Mouse (Mus musculus) neural tube, embryonic 14.5 days (tissue): ENCODE results near the gene Mab21l3. TPM values are rescaled to one million over a fixed set of nuclear protein-coding genes. Genes with fewer than 3 reads are reported as not detected.

Experiments
- ATAC-seq: fragments of 200-750 bp; cut with Nextera tagmentation; 2 replicates; pipeline ENCODE4 v1.8.0; 2017; ENCODE audit warnings: low read depth, mild to moderate bottlenecking, moderate TSS enrichment, moderate library complexity
- H3K27ac ChIP-seq: fragments of 300-500 bp; sonication (generic); 2 replicates; pipeline ENCODE4 v1.5.1; 2014; ENCODE audit warnings: low read depth, mild to moderate bottlenecking, control low read depth, low read length, moderate library complexity, mixed read lengths
- H3K27me3 ChIP-seq: fragments of 300-500 bp; sonication (generic); 2 replicates; pipeline ENCODE4 v1.6.1; 2014; ENCODE audit warnings: low read length; ENCODE audit not compliant: control insufficient read depth, insufficient read depth
- H3K36me3 ChIP-seq: fragments of 300-500 bp; sonication (generic); 2 replicates; pipeline ENCODE4 v1.6.1; 2014; ENCODE audit warnings: low read length, mixed read lengths; ENCODE audit not compliant: control insufficient read depth, insufficient read depth
- H3K4me1 ChIP-seq: fragments of 300-500 bp; sonication (generic); 2 replicates; pipeline ENCODE4 v1.6.1; 2014; ENCODE audit warnings: low read length; ENCODE audit not compliant: control insufficient read depth, insufficient read depth
- H3K4me2 ChIP-seq: fragments of 300-500 bp; sonication (generic); 2 replicates; pipeline ENCODE4 v1.6.1; 2014; ENCODE audit warnings: mild to moderate bottlenecking, low read depth, low read length, control low read depth
- H3K4me3 ChIP-seq: fragments of 300-500 bp; sonication (generic); 2 replicates; pipeline ENCODE4 v1.5.1; 2014; ENCODE audit warnings: low read depth, low read length, control low read depth, mixed read lengths
- H3K9ac ChIP-seq: fragments of 300-500 bp; sonication (generic); replicated peaks from 2 replicates; pipeline ENCODE4 v1.6.1; 2014; ENCODE audit warnings: low read depth, mild to moderate bottlenecking, control low read depth, low read length, mixed read lengths
- H3K9me3 ChIP-seq: fragments of 300-500 bp; sonication (generic); 2 replicates; pipeline ENCODE4 v1.6.1; 2016; ENCODE audit warnings: low read length; ENCODE audit not compliant: control insufficient read depth
- WGBS: fragments of 180-500 bp; shearing (Covaris S2); extraction: QIAGEN DNeasy Blood & Tissue Kit; methylation state at CpG from one replicate; pipeline ENCODE4 v1.1.7; 2014; 5-methylcytosine and 5-hydroxymethylcytosine counted together
- polyA plus RNA-seq: library from polyadenylated mRNA; unstranded; fragments of >200 nt; fragmentation: Nextera tagmentation; extraction: Ambion mirVana; gene quantifications from 2 replicates; pipeline ENCODE4 v1.2.1, GENCODE M21; 2014

Mab21l3 gene
- polyA plus RNA-seq, 1 experiment from 2014 or later: 0.12 TPM

GRCm38 (mm10) chr3:101812341-101812962, 36.3 kb downstream of the Mab21l3 start:
- peak; percentile 93 for ATAC-seq
- Histone ChIP-seq H3K36me3 (no peaks in the 10 kb centered on the region), H3K4me3 (no peak overlapping the region), H3K27ac (no peak overlapping the region), H3K4me1 (no peaks in the 10 kb centered on the region), H3K9me3 (no peaks in the 10 kb centered on the region), H3K9ac (no peak overlapping the region), H3K27me3 (no peaks in the 10 kb centered on the region), H3K4me2 (no peak overlapping the region)
- 65% methylated on average over 10 of the region's 10 CpGs for WGBS

GRCm38 (mm10) chr3:101811931-101812330, 36.8 kb downstream of the Mab21l3 start:
- Histone ChIP-seq H3K9ac (no peak overlapping the region), H3K27me3 (no peaks in the 10 kb centered on the region), H3K36me3 (no peaks in the 10 kb centered on the region), H3K4me2 (no peak overlapping the region), H3K27ac (no peak overlapping the region), H3K4me3 (no peak overlapping the region), H3K9me3 (no peaks in the 10 kb centered on the region), H3K4me1 (no peaks in the 10 kb centered on the region)
- no peak for ATAC-seq
- WGBS: 73% methylated on average over 4 of the region's 4 CpGs

DNA sequence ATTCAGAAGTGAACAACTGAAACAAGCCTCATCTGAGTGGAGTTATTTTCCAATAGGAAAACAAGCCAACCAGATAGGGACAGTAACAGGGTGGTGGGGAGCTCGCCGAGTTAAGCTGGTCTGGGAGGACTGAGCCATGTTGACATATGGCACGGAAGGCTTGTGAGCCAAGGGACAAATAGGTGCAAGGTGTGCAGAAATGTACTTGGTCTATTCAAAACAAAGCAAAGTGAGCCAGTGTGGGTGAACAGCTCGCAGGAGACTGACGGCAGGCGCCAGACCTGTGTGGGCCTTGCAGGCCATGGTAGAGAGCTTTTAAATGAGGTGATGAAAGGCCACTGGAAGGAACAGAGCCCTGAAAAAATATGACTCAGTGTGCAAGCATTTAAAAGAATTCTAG, 41.1 kb downstream of the Mab21l3 start:
- no peak overlapping the region for H3K9ac ChIP-seq
- ATAC-seq: no peak
- no peaks in the 10 kb centered on the region for H3K9me3 ChIP-seq
- H3K27me3 ChIP-seq: no peaks in the 10 kb centered on the region
- no peaks in the 10 kb centered on the region for H3K36me3 ChIP-seq
- WGBS: 91% methylated on average over 6 of the region's 6 CpGs
- H3K4me1 ChIP-seq: peaks cover 14% of the 10 kb centered on the region
- no peak overlapping the region for H3K4me2 ChIP-seq
- no peak overlapping the region for H3K4me3 ChIP-seq
- no peak overlapping the region for H3K27ac ChIP-seq

DNA sequence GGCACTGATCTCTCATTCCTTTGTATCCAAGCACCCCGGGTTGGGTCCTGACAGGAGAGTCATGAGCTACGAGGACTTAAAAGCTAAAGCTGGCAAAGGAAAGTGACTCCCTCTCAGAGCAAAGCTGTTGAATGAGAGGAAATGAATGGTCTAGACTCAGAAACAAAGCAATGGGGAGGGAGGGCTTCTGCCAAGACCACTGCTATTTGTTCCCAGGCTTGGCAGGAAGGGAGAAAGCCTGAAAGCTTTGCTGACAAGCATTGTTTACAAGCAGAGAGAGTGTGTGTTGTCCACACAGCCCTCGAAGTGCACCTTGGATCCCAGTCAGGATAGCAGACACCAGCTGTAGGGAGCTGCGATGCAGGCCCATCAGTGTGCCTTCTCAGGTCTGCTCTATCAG, 41.8 kb downstream of the Mab21l3 start:
- WGBS: 29% methylated on average over 4 of the region's 4 CpGs
- peaks cover 14% of the 10 kb centered on the region for H3K4me1 ChIP-seq
- ATAC-seq: peak; percentile 54; the same call in 1 of the 2 replicates

DNA sequence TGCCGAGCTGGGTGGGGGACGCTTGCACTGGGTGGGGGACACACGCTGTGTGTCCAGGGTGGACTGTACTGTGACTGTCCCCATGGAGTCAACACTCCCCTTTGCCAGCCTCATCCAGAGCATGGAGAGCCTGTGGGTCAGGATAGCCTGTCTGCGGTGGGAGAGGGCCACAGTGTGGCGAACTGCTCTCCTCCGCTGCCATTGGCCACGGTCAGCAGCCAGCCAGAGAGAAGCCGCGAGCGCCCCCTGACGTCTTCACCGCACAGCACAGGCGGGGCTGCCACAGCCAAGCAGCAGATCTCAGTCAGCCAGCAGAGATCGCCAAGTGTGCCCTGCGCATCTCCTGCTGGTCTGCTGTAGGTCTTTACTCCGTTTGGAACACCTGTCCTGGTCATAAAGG, 42.6 kb downstream of the Mab21l3 start:
- Histone ChIP-seq H3K27ac (0 out of 2 replicates have a peak overlapping the region, but pooled peaks have one; percentile 34), H3K4me2 (peak overlapping the region; percentile 24; the same call in 1 of the 2 replicates)

More for the DNA sequence above, 41.8 kb downstream of the Mab21l3 start:
- no peak overlapping the region for H3K4me2 ChIP-seq
- no peak overlapping the region; the same call in 1 of the 2 replicates for H3K27ac ChIP-seq
- H3K4me3 ChIP-seq: no peak overlapping the region
- no peak overlapping the region for H3K9ac ChIP-seq
- H3K9me3 ChIP-seq: no peaks in the 10 kb centered on the region
- H3K36me3 ChIP-seq: no peaks in the 10 kb centered on the region
- H3K27me3 ChIP-seq: no peaks in the 10 kb centered on the region

DNA sequence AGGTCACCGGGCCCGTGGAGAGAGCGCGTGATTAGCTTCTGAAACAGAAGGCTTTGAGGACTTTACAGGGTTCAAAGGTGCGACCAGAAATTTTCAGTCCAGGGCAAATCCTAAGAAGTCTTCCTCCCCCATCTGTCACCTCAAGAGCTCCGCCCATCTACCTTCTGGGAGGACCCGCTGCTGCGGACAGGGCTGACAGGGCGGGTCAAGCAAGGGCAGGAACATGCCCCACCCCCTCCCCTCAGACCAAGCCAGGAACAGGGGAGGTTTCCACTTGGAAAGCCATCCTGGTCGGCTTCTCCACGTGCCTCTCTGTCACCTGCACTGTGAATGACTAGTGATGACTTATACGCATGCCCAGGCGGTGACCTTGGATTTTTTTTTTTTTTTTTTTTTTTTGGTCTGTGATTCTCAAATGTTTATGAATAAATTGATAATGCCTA, 43.2 kb downstream of the Mab21l3 start:
- no peaks in the 10 kb centered on the region for H3K9me3 ChIP-seq
- H3K36me3 ChIP-seq: no peaks in the 10 kb centered on the region
- 14% methylated on average over 13 of the region's 13 CpGs for WGBS
- no peak overlapping the region for H3K27ac ChIP-seq
- H3K9ac ChIP-seq: no peak overlapping the region
- no peak overlapping the region for H3K4me2 ChIP-seq
- peaks cover 14% of the 10 kb centered on the region for H3K4me1 ChIP-seq
- ATAC-seq: peak; percentile 15; the same call in 1 of the 2 replicates
- no peak overlapping the region for H3K4me3 ChIP-seq
- no peaks in the 10 kb centered on the region for H3K27me3 ChIP-seq

More for the DNA sequence above, 42.6 kb downstream of the Mab21l3 start:
- H3K9me3 ChIP-seq: no peaks in the 10 kb centered on the region
- no peak overlapping the region for H3K4me3 ChIP-seq
- peaks cover 14% of the 10 kb centered on the region for H3K4me1 ChIP-seq
- H3K27me3 ChIP-seq: no peaks in the 10 kb centered on the region
- H3K36me3 ChIP-seq: no peaks in the 10 kb centered on the region
- 0 out of 2 replicates have a peak overlapping the region, but pooled peaks have one; percentile 11 for H3K9ac ChIP-seq
- peak; percentile 92 for ATAC-seq
- 6% methylated on average over 16 of the region's 16 CpGs for WGBS

DNA sequence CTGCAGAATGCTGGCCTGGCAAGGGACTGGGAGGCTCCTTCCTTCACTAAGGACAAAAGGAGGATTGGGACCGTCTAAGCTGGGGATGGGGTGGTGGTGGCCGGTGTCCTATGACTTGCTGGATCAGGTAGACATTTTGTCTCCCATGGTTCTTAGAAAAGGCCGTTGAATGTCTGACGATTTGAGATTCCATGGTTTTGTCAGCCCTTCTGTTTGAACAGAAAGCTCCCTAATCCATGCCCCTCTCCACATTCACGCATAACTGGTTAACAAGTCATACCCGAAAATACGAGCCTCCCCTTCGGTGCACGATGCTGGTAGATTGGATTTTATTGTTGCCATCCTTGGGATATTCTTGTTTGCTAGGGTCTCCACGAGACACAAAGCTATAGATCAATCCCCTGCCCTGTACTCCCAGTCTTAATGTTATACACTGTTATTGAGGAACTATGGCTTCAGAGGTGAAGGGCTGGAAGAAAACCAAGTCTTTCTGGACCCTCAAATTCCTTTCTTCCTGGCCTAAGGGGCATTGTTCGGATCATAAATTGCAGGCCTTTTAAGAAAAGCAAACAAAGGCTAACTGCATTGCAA, 43.7 kb downstream of the Mab21l3 start:
- ATAC-seq: no peak
- H3K4me3 ChIP-seq: no peak overlapping the region
- 37% methylated on average over 11 of the region's 11 CpGs for WGBS
- no peaks in the 10 kb centered on the region for H3K36me3 ChIP-seq
- no peak overlapping the region for H3K9ac ChIP-seq
- H3K4me1 ChIP-seq: peaks cover 14% of the 10 kb centered on the region
- no peaks in the 10 kb centered on the region for H3K9me3 ChIP-seq
- no peak overlapping the region for H3K4me2 ChIP-seq
- H3K27me3 ChIP-seq: no peaks in the 10 kb centered on the region
- no peak overlapping the region for H3K27ac ChIP-seq

DNA sequence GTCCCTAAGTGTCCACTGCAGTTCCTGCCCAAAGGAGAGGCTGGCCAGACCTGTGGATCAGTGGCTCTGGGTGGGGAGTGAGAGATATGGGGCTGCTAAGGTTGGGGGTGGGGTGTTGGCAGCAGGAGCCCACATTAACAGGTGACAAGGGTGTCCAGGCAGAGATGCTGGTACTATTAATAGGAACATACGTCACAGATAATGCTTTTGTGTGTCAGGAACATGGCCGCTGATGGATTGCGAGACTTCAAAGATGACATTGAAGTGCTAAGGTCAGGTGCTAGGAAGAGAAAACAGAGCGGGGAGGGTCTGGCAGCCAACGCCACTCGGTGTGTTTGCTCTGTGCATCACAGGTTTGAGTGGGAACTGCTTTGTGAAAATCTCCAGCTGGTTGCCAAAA, 44.4 kb downstream of the Mab21l3 start:
- Histone ChIP-seq H3K27ac (no peak overlapping the region), H3K9ac (no peak overlapping the region), H3K27me3 (no peaks in the 10 kb centered on the region), H3K36me3 (no peaks in the 10 kb centered on the region), H3K4me2 (no peak overlapping the region), H3K9me3 (no peaks in the 10 kb centered on the region), H3K4me3 (no peak overlapping the region), H3K4me1 (peaks cover 14% of the 10 kb centered on the region)
- no peak for ATAC-seq
- WGBS: 54% methylated on average over 6 of the region's 6 CpGs

- no peak for ATAC-seq
- no peaks in the 10 kb centered on the region for H3K36me3 ChIP-seq
- H3K27me3 ChIP-seq: no peaks in the 10 kb centered on the region
- H3K4me2 ChIP-seq: no peak overlapping the region
- H3K4me3 ChIP-seq: no peak overlapping the region
- WGBS: 82% methylated on average over 6 of the region's 6 CpGs
- no peak overlapping the region for H3K27ac ChIP-seq
- H3K9me3 ChIP-seq: no peaks in the 10 kb centered on the region
- H3K9ac ChIP-seq: no peak overlapping the region
- peaks cover 14% of the 10 kb centered on the region for H3K4me1 ChIP-seq
Measured at GRCm38 (mm10) chr3:101803764-101804163, 45.0 kb downstream of the Mab21l3 start.
